Mouse (Mus musculus): Measurements from ENCODE around the gene Atp7b. TPM values are rescaled to one million over a fixed set of nuclear protein-coding genes. Genes with fewer than 3 reads are reported as not detected.

Atp7b gene
- polyA plus RNA-seq, 1 experiment from 2014 or later: 8.1 TPM

Other genes with a start within 250 kb of the Atp7b start
- gene Defb50, start 236.8 kb downstream of the Atp7b start, polyA plus RNA-seq (2014; fragmentation: Nextera tagmentation; extraction: Ambion mirVana): not detected in 2 replicates
- gene Defb2, start 220.4 kb downstream of the Atp7b start, polyA plus RNA-seq (2014; fragmentation: Nextera tagmentation; extraction: Ambion mirVana): 1.1 TPM in 1 of 2 replicates, not detected in the other
- not detected in 2 replicates for gene Defb10, start 201.4 kb downstream of the Atp7b start, polyA plus RNA-seq (2014; fragmentation: Nextera tagmentation; extraction: Ambion mirVana)
- gene Defb9, start 174.9 kb downstream of the Atp7b start, polyA plus RNA-seq (2014; fragmentation: Nextera tagmentation; extraction: Ambion mirVana): not detected in 2 replicates
- gene Defb11, start 153.9 kb downstream of the Atp7b start, polyA plus RNA-seq (2014; fragmentation: Nextera tagmentation; extraction: Ambion mirVana): not detected in 2 replicates
- not detected in 2 replicates for gene Defb15, start 127.6 kb downstream of the Atp7b start, polyA plus RNA-seq (2014; fragmentation: Nextera tagmentation; extraction: Ambion mirVana)
- gene Defb35, start 122.0 kb downstream of the Atp7b start, polyA plus RNA-seq (2014; fragmentation: Nextera tagmentation; extraction: Ambion mirVana): not detected in 2 replicates
- not detected in 2 replicates for gene Defb13, start 113.5 kb downstream of the Atp7b start, polyA plus RNA-seq (2014; fragmentation: Nextera tagmentation; extraction: Ambion mirVana)
- gene Fam90a1a, start 101.6 kb downstream of the Atp7b start, polyA plus RNA-seq (2014; fragmentation: Nextera tagmentation; extraction: Ambion mirVana): not detected in 2 replicates
- gene Ccdc70, start 90.5 kb downstream of the Atp7b start, polyA plus RNA-seq (2014; fragmentation: Nextera tagmentation; extraction: Ambion mirVana): not detected in 2 replicates
- gene Alg11, start 416 bp upstream of the Atp7b start, polyA plus RNA-seq (2014; fragmentation: Nextera tagmentation; extraction: Ambion mirVana): 37.0 and 40.3 TPM in 2 replicates
- 0.32 TPM in 2 replicates for gene Nek5, start 64.7 kb upstream of the Atp7b start, polyA plus RNA-seq (2014; fragmentation: Nextera tagmentation; extraction: Ambion mirVana)
- gene Nek3, start 106.1 kb upstream of the Atp7b start, polyA plus RNA-seq (2014; fragmentation: Nextera tagmentation; extraction: Ambion mirVana): 7.0 and 10.7 TPM in 2 replicates
- gene Ckap2, start 125.5 kb upstream of the Atp7b start, polyA plus RNA-seq (2014; fragmentation: Nextera tagmentation; extraction: Ambion mirVana): 61.5 and 62.0 TPM in 2 replicates
- 57.4 and 60.0 TPM in 2 replicates for gene Vps36, start 132.5 kb upstream of the Atp7b start, polyA plus RNA-seq (2014; fragmentation: Nextera tagmentation; extraction: Ambion mirVana)
- 9.4 and 10.8 TPM in 2 replicates for gene Thsd1, start 167.0 kb upstream of the Atp7b start, polyA plus RNA-seq (2014; fragmentation: Nextera tagmentation; extraction: Ambion mirVana)
- 0.15 TPM in 1 of 2 replicates, not detected in the other for gene Tpte, start 223.1 kb upstream of the Atp7b start, polyA plus RNA-seq (2014; fragmentation: Nextera tagmentation; extraction: Ambion mirVana)

Data from stomach, embryonic 14.5 days (tissue).